Mouse (Mus musculus) adrenal gland, postnatal 36 days (tissue): ENCODE results near the gene Pelo. TPM values are rescaled to one million over a fixed set of nuclear protein-coding genes. Genes with fewer than 3 reads are reported as not detected.

Experiments
- total RNA-seq, 2 experiments: library from RNA; stranded (reverse); gene quantifications; 2 replicates each; pipeline ENCODE4 v1.2.3; 2021

Gene Pelo
- total RNA-seq, 2 experiments from 2014 or later = 28.3 to 31.6 TPM

Other genes starting within 250 kb of the Pelo start
- 1 to 10 TPM; 1.1 to 5.6 TPM for gene Itga2, start 158.1 kb downstream of the Pelo start, total RNA-seq
- gene Gm49395, start 11.7 kb upstream of the Pelo start, total RNA-seq = 10 to 100 TPM in 1 of 2 experiments, 1 to 10 TPM in 1; 9.9 to 12.9 TPM
- gene Itga1, start 11.8 kb upstream of the Pelo start, total RNA-seq = 10 to 100 TPM; 30.2 to 31.9 TPM